Mouse (Mus musculus) CH12.LX (cell line): ENCODE measurements around the gene Fam49a. TPM values are rescaled to one million over a fixed set of nuclear protein-coding genes. Genes with fewer than 3 reads are reported as not detected.

Source experiments
- DNase-seq: peaks from one replicate; pipeline ENCODE4 v3.0.0-alpha.2; 2013; ENCODE audit errors: extremely low read depth
- H3K27ac ChIP-seq: 2 replicates; pipeline ENCODE4 v1.5.1; 2012; ENCODE audit warnings: low read depth, mild to moderate bottlenecking, control low read depth, moderate library complexity; ENCODE audit not compliant: insufficient read depth
- H3K27me3 ChIP-seq: replicated peaks from 2 replicates; pipeline ENCODE3; 2012; ENCODE audit warnings: inconsistent platforms
- H3K36me3 ChIP-seq, 2 experiments: replicated peaks in 1 of 2; 2 replicates each; pipeline versions ENCODE3 to v1.6.1; 2012; ENCODE audit warnings: inconsistent platforms in 1 of 2, low read length in 1 of 2, mild to moderate bottlenecking in 1 of 2, mixed read lengths in 1 of 2, moderate library complexity in 1 of 2; ENCODE audit not compliant: control insufficient read depth in 1 of 2, insufficient read depth in 1 of 2
- H3K4me1 ChIP-seq, 2 experiments: 2 replicates each; pipeline ENCODE4 v1.6.1; 2012; ENCODE audit warnings: inconsistent platforms in 1 of 2, moderate library complexity in 1 of 2; ENCODE audit not compliant: insufficient read depth in 2 of 2, control insufficient read depth in 1 of 2
- H3K4me2 ChIP-seq: 2 replicates; pipeline ENCODE4 v1.6.1; 2012; ENCODE audit warnings: low read depth, mild to moderate bottlenecking, control low read depth; ENCODE audit not compliant: poor library complexity, insufficient read depth, severe bottlenecking
- H3K4me3 ChIP-seq, 3 experiments: fragments of 150-350 bp in 1 of 3; sonication (generic) in 1 of 3; replicated peaks in 1 of 3; 2 replicates each; pipeline versions ENCODE3 to v1.5.1; 2011 to 2012; ENCODE audit warnings: low read depth in 2 of 3, low read length in 2 of 3, mild to moderate bottlenecking in 2 of 3, moderate library complexity in 2 of 3, control low read depth in 1 of 3, improper control_type of control experiment in 1 of 3, inconsistent platforms in 1 of 3, mixed read lengths in 1 of 3; ENCODE audit not compliant: poor library complexity in 1 of 3
- H3K79me2 ChIP-seq: replicated peaks from 2 replicates; pipeline ENCODE4 v1.6.1; 2012; ENCODE audit warnings: mild to moderate bottlenecking, moderate library complexity; ENCODE audit not compliant: control insufficient read depth, poor library complexity, insufficient read depth, severe bottlenecking; ENCODE audit errors: extremely low read depth
- H3K9ac ChIP-seq: 2 replicates; pipeline ENCODE4 v1.6.1; 2012; ENCODE audit warnings: low read depth, mild to moderate bottlenecking, control low read depth, moderate library complexity; ENCODE audit not compliant: insufficient read depth
- H3K9me3 ChIP-seq: replicated peaks from 2 replicates; pipeline ENCODE3; 2012; ENCODE audit warnings: low read length, inconsistent platforms, mixed read lengths
- CHD1 ChIP-seq: IDR thresholded peaks from 2 replicates; pipeline ENCODE4 v1.6.1; 2012; ENCODE audit warnings: low read depth, low read length, improper control_type of control experiment, inconsistent platforms
- E2F4 ChIP-seq: IDR thresholded peaks from 2 replicates; pipeline ENCODE4 v1.6.1; 2011; ENCODE audit warnings: low read depth, low read length, improper control_type of control experiment; ENCODE audit not compliant: insufficient replicate concordance
- ETS1 ChIP-seq: conservative IDR thresholded peaks from 2 replicates; pipeline ENCODE4 v1.6.1; 2012; ENCODE audit warnings: low read depth, mild to moderate bottlenecking, inconsistent platforms, low read length, improper control_type of control experiment, moderate library complexity
- GABPA ChIP-seq: IDR thresholded peaks from 2 replicates; pipeline ENCODE4 v1.6.1; 2012; ENCODE audit warnings: low read depth, low read length, improper control_type of control experiment, inconsistent platforms; ENCODE audit not compliant: insufficient replicate concordance
- HCFC1 ChIP-seq: IDR thresholded peaks from 2 replicates; pipeline ENCODE4 v1.6.1; 2012; ENCODE audit warnings: low read depth, mild to moderate bottlenecking, inconsistent platforms, low read length, improper control_type of control experiment
- JUN ChIP-seq: IDR thresholded peaks from 2 replicates; pipeline ENCODE4 v1.6.1; 2011; ENCODE audit warnings: low read depth, mild to moderate bottlenecking, low read length, improper control_type of control experiment, moderate library complexity; ENCODE audit not compliant: insufficient read depth
- JUND ChIP-seq: conservative IDR thresholded peaks from 2 replicates; pipeline ENCODE4 v1.6.1; 2011; ENCODE audit warnings: low read depth, low read length, improper control_type of control experiment
- MAFK ChIP-seq: IDR thresholded peaks from 2 replicates; pipeline ENCODE4 v1.6.1; 2011; ENCODE audit warnings: low read length, improper control_type of control experiment; ENCODE audit not compliant: insufficient replicate concordance
- MAX ChIP-seq: IDR thresholded peaks from 2 replicates; pipeline ENCODE4 v1.6.1; 2011; ENCODE audit warnings: low read length, improper control_type of control experiment
- MAZ ChIP-seq: IDR thresholded peaks from 2 replicates; pipeline ENCODE4 v1.6.1; 2012; ENCODE audit warnings: low read depth, mild to moderate bottlenecking, inconsistent platforms, low read length, improper control_type of control experiment, moderate library complexity
- MEF2A ChIP-seq: IDR thresholded peaks from 2 replicates; pipeline ENCODE4 v1.6.1; 2014; ENCODE audit warnings: low read depth, mild to moderate bottlenecking, inconsistent platforms, low read length, improper control_type of control experiment, borderline replicate concordance
- NELFE ChIP-seq: IDR thresholded peaks from 2 replicates; pipeline ENCODE4 v1.6.1; 2011; ENCODE audit warnings: low read depth, low read length, improper control_type of control experiment
- POLR2A ChIP-seq: IDR thresholded peaks from 2 replicates; pipeline ENCODE4 v1.6.1; 2011; ENCODE audit warnings: low read depth, mild to moderate bottlenecking, improper control_type of control experiment, low read length
- RAD21 ChIP-seq: IDR thresholded peaks from 2 replicates; pipeline ENCODE4 v1.6.1; 2011; ENCODE audit warnings: low read depth, mild to moderate bottlenecking, low read length, improper control_type of control experiment, moderate library complexity
- SIN3A ChIP-seq: IDR thresholded peaks from 2 replicates; pipeline ENCODE4 v1.6.1; 2012; ENCODE audit warnings: low read length, improper control_type of control experiment, inconsistent platforms
- SMC3 ChIP-seq: IDR thresholded peaks from 2 replicates; pipeline ENCODE4 v1.6.1; 2011; ENCODE audit warnings: low read depth, low read length, improper control_type of control experiment
- TBP ChIP-seq: conservative IDR thresholded peaks from 2 replicates; pipeline ENCODE4 v1.6.1; 2011; ENCODE audit warnings: low read depth, low read length, improper control_type of control experiment
- UBTF ChIP-seq: IDR thresholded peaks from 2 replicates; pipeline ENCODE4 v1.6.1; 2012; ENCODE audit warnings: low read depth, mild to moderate bottlenecking, inconsistent platforms, low read length, improper control_type of control experiment, moderate library complexity
- ZC3H11A ChIP-seq: IDR thresholded peaks from 2 replicates; pipeline ENCODE4 v1.6.1; 2012; ENCODE audit warnings: low read depth, mild to moderate bottlenecking, inconsistent platforms, low read length, improper control_type of control experiment
- ZKSCAN1 ChIP-seq: IDR thresholded peaks from 2 replicates; pipeline ENCODE4 v1.6.1; 2012; ENCODE audit warnings: low read depth, inconsistent platforms, low read length, improper control_type of control experiment, borderline replicate concordance
- dilution Hi-C: fragments of 300-500 bp; cut with MboI; formaldehyde crosslinking; loops from 2 replicates; pipeline ENCODE4 v1.14.3; 2020; ENCODE audit warnings: low sequenced_read_pairs; ENCODE audit not compliant: extremely low pct_unique_long_range_greater_than_20kb, extremely low pct_ligation_motif_present
- in situ Hi-C: fragments of 300-500 bp; cut with MboI; formaldehyde crosslinking; loops from 3 replicates; pipeline ENCODE4 v1.14.3; 2019; ENCODE audit warnings: low sequenced_read_pairs, low pct_ligation_motif_present, low pct_unique_long_range_greater_than_20kb, mixed read lengths
- polyA plus RNA-seq: library from polyadenylated mRNA; unstranded; fragments of >175 nt; gene quantifications from 2 replicates; pipeline ENCODE4 v1.2.1, GENCODE M21; 2012; ENCODE audit warnings: low read depth; ENCODE audit not compliant: insufficient read length
- total RNA-seq, 2 experiments: library from RNA; depleted of rRNA; stranded (reverse); fragments of 300-350 nt in 1 of 2; fragments of >200 nt in 1 of 2; gene quantifications; 2 replicates each; pipeline ENCODE4 v1.2.3; 2012 to 2014

The Fam49a gene
- total and polyA plus RNA-seq, 3 experiments: 11.4 to 21.3 (median 17.9) TPM

GRCm38 (mm10) chr12:12333526-12334310 lies 71.8 kb downstream of the Fam49a start:
- no peak for TF ChIP-seq HCFC1
- TF ChIP-seq RAD21: no peak
- TF ChIP-seq ZKSCAN1: no peak
- no peak for TF ChIP-seq E2F4
- TF ChIP-seq MAFK: no peak
- no peak for TF ChIP-seq NELFE
- no peak for TF ChIP-seq MAX
- no peak for TF ChIP-seq UBTF
- TF ChIP-seq GABPA: no peak
- no peak for TF ChIP-seq CHD1
- TF ChIP-seq MAZ: no peak
- no peak for TF ChIP-seq SIN3A
- TF ChIP-seq TBP: no peak
- TF ChIP-seq SMC3: no peak
- no peak for TF ChIP-seq ZC3H11A
- TF ChIP-seq MEF2A: no peak
- no peak for TF ChIP-seq POLR2A
- TF ChIP-seq ETS1: no peak
- no peak for TF ChIP-seq JUN
- no peak for DNase-seq
- no peak overlapping the region for H3K27ac ChIP-seq
- H3K4me1 ChIP-seq: 0 out of 4 replicates have a peak, but pooled peaks cover 0 to 2% of the 10 kb centered on the region in 2 experiments
- H3K36me3 ChIP-seq: peaks cover 0 to 32% of the 10 kb centered on the region in 2 experiments
- H3K27me3 ChIP-seq: no peaks in the 10 kb centered on the region
- no peak overlapping the region for H3K4me2 ChIP-seq
- no peak overlapping the region for H3K9ac ChIP-seq
- no peaks in the 10 kb centered on the region for H3K79me2 ChIP-seq
- dilution Hi-C loops (no loop called here), in situ Hi-C loops (no loop called here)
- H3K9me3 ChIP-seq: no peaks in the 10 kb centered on the region
- no peak overlapping the region for H3K4me3 ChIP-seq

- Histone ChIP-seq H3K27ac (no peak overlapping the region), H3K27me3 (no peaks in the 10 kb centered on the region), H3K4me3 (no peak overlapping the region), H3K36me3 (peaks cover 0 to 31% of the 10 kb centered on the region in 2 experiments), H3K4me1 (0 out of 4 replicates have a peak, but pooled peaks cover 0 to 2% of the 10 kb centered on the region in 2 experiments), H3K4me2 (no peak overlapping the region), H3K9me3 (no peaks in the 10 kb centered on the region), H3K79me2 (no peaks in the 10 kb centered on the region), H3K9ac (no peak overlapping the region)
- in situ Hi-C loops (no loop called here), dilution Hi-C loops (no loop called here)
- TF ChIP-seq JUND (no peak), ETS1 (no peak), MAZ (no peak)
- DNase-seq: no peak
Observed at GRCm38 (mm10) chr12:12334486-12334885, 72.5 kb downstream of the Fam49a start.
